Mouse (Mus musculus) small intestine, adult 2 months (tissue): Measurements from ENCODE around the gene Rnpep. TPM values are rescaled to one million over a fixed set of nuclear protein-coding genes. Genes with fewer than 3 reads are reported as not detected.
A peak's percentile ranks its signal among the peaks of the same experiment; 100 is the strongest.

Experiments used
- H3K27ac ChIP-seq: fragments of 200-500 bp; 2 replicates; pipeline ENCODE4 v1.5.1; 2012; ENCODE audit warnings: low read depth, low read length, control low read depth, inconsistent platforms; ENCODE audit not compliant: insufficient read depth
- H3K27me3 ChIP-seq: fragments of 200-500 bp; 2 replicates; pipeline ENCODE4 v1.6.1; 2012; ENCODE audit warnings: mild to moderate bottlenecking, moderate library complexity, low read length, inconsistent platforms; ENCODE audit not compliant: control insufficient read depth, insufficient read depth
- H3K36me3 ChIP-seq: fragments of 200-500 bp; 2 replicates; pipeline ENCODE4 v1.6.1; 2012; ENCODE audit warnings: mild to moderate bottlenecking, low read length, control low read depth, inconsistent platforms; ENCODE audit not compliant: control insufficient read depth, insufficient read depth
- H3K4me1 ChIP-seq: fragments of 200-500 bp; 2 replicates; pipeline ENCODE4 v1.6.1; 2012; ENCODE audit warnings: low read length, inconsistent platforms, mixed read lengths; ENCODE audit not compliant: control insufficient read depth, insufficient read depth, insufficient read length
- H3K4me3 ChIP-seq: fragments of 200-500 bp; 2 replicates; pipeline ENCODE4 v1.5.1; 2012; ENCODE audit warnings: low read depth, mild to moderate bottlenecking, control low read depth, inconsistent platforms, low read length, moderate library complexity
- CTCF ChIP-seq: fragments of 200-500 bp; IDR thresholded peaks from 2 replicates; pipeline ENCODE4 v1.5.1; 2012; ENCODE audit warnings: low read depth, mild to moderate bottlenecking, control low read depth, inconsistent platforms, low read length, moderate library complexity, mixed read lengths; ENCODE audit not compliant: insufficient replicate concordance, insufficient read length; ENCODE audit errors: extremely low read depth
- POLR2A ChIP-seq: fragments of 200-500 bp; IDR thresholded peaks from 2 replicates; pipeline ENCODE4 v1.6.1; 2012; ENCODE audit warnings: low read depth, mild to moderate bottlenecking, control low read depth, inconsistent platforms, low read length, moderate library complexity
- whole genome bisulfite sequencing: fragments of 180-500 bp; shearing (Covaris S2); methylation state at CpG from one replicate; pipeline ENCODE4 v1.1.7; 2018; 5-methylcytosine and 5-hydroxymethylcytosine counted together
- polyA plus RNA-seq: library from polyadenylated mRNA; depleted of rRNA; stranded (reverse); fragments of >200 nt; gene quantifications from 2 replicates; pipeline ENCODE4 v1.2.3, GENCODE M21; 2012

Rnpep gene
- polyA plus RNA-seq, 1 experiment, result 103 TPM

DNA sequence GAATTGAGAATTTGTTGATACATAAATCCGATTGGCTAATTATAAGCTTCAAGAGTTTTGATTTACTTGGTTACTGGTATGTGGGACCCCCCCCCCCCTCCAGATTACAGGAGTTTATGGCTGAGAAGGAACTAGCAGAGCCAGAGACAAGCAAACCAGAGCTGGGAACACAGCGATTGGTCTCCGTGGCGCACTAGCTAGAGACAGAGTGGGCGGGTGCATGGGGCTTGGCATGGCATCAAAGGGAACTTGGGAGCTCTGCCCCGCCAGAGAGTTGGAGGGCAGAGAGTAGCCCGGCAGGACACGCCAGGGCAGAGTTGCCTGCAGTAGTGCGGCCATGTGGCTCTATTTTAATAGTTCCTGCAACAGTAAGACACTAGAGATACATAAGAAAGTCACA lies 3.2 kb downstream of the Rnpep start:
- peaks cover 5% of the 10 kb centered on the region; the same call in 1 of the 2 replicates for H3K4me1 ChIP-seq
- peaks cover 34% of the 10 kb centered on the region for H3K36me3 ChIP-seq
- peak; percentile 18; the same call in 1 of the 2 replicates for TF ChIP-seq POLR2A
- no peak for TF ChIP-seq CTCF
- H3K27me3 ChIP-seq, result no peaks in the 10 kb centered on the region
- H3K4me3 ChIP-seq, result 0 out of 2 replicates have a peak overlapping the region, but pooled peaks have one; percentile 14
- H3K27ac ChIP-seq, result no peak overlapping the region
- WGBS, result 21% methylated on average over 9 of the region's 9 CpGs

DNA sequence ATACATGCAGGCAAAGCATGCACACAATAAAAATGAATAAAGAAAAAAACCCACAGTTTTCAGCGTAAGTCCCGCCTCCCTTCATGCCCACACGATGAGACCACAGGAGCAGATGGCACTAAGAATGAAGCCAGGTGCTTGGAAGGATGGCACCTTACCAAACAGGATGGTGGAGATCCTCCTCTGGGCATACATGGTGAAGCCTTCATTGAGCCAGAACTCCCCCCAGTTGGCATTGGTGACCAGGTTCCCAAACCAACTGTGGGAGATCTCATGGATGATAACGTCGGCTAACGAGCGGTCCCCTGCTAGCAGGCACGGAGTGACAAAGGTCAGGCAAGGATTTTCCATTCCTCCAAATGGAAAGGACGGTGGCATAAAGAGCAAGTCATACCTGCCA lies 12.5 kb downstream of the Rnpep start:
- Histone ChIP-seq H3K4me3 (no peak overlapping the region), H3K4me1 (no peaks in the 10 kb centered on the region; the same call in 1 of the 2 replicates), H3K27ac (no peak overlapping the region), H3K36me3 (peaks cover 74% of the 10 kb centered on the region), H3K27me3 (no peaks in the 10 kb centered on the region)
- no peak for TF ChIP-seq POLR2A
- no peak for TF ChIP-seq CTCF
- WGBS, result 79% methylated on average over 9 of the region's 9 CpGs

DNA sequence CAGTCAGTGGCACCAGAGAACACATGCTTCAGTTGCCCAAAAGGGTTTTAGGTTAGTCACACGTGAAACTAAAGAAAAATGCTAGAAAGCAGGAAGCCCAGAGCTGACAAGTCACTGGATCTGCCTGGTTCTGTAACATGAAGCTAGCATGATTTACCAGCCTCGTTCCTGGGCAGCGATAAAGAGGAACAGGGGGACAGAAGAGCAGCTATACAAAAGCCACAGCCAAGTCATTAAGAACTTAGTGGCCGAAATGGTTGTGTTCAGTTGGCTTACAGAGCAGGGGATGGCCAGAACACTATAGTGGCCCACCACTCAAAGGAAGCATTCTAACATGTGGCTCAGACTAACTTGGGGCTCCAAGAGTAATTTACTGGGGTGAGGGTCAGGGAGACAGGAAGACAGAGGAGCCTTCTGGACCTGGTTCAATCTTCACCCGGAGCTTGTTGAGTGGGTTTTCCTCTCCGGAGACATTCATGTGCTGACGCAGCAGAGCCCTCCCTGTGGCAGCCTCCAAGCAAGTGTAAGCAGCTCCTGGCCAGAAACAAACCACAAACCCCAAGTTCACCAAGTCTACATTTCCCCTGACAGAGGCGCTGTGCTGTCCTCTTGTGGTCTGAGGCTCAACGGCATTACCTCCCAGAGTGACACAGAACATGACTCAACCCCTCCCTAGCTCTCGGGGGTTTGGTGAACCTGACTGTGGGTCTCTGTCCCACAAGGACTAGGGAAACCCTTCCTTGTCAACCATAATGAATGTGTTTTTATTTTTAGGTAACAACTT lies 16.0 kb downstream of the Rnpep start:
- H3K4me3 ChIP-seq, result no peak overlapping the region
- H3K27me3 ChIP-seq, result no peaks in the 10 kb centered on the region
- peaks cover 9% of the 10 kb centered on the region; the same call in 1 of the 2 replicates for H3K4me1 ChIP-seq
- TF ChIP-seq CTCF (peak; percentile 10; the same call in 1 of the 2 replicates), POLR2A (no peak)
- 71% methylated on average over 10 of the region's 10 CpGs for WGBS
- H3K36me3 ChIP-seq, result peaks cover 81% of the 10 kb centered on the region
- no peak overlapping the region for H3K27ac ChIP-seq

DNA sequence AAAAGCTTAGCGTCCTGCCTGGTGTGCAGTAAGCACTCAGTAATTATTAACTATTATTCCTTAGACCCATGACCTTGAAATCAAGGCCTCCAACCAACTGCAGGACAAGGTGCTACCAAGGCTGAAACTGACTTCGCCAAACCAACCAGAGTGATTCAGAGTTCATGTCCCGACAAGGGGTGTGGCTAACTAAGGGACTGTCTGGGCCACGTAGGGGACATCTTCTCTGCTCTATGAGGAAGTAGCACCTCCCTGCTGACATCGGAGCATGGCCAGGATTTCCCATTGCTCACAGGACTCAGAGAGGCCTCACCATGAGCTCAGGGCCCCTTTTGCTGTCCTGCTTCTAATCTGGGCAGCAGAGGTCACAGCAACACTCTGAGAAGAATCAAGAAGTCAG lies 18.1 kb downstream of the Rnpep start:
- Histone ChIP-seq H3K4me3 (no peak overlapping the region), H3K4me1 (peaks cover 9% of the 10 kb centered on the region; the same call in 1 of the 2 replicates), H3K36me3 (peaks cover 76% of the 10 kb centered on the region), H3K27me3 (no peaks in the 10 kb centered on the region), H3K27ac (peak overlapping the region; percentile 95)
- TF ChIP-seq POLR2A (0 out of 2 replicates have a peak, but pooled peaks have one; percentile 22), CTCF (no peak)
- WGBS, result 15% methylated on average over 5 of the region's 5 CpGs

DNA sequence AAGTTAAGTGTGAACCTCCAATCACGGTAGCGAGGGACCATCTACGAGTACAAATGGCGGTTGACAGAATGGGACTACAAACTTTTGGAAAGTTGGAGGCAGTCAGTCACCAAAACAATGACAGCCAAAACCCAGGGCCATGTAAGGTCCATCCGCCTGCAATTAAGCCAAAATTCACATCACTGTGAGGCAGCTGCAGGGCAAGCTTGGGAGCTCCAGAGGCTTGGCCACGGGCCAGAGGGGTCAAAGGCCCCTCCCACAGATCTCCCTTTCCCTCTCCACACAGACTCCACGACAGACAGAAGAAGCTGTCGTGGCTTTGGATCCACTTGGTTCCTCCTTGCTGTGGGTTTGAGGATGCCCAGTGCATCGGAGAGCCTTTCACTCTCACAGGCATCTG lies 20.6 kb downstream of the Rnpep start:
- no peak overlapping the region for H3K4me3 ChIP-seq
- WGBS, result 61% methylated on average over 9 of the region's 9 CpGs
- H3K27me3 ChIP-seq, result no peaks in the 10 kb centered on the region
- peaks cover 58% of the 10 kb centered on the region for H3K36me3 ChIP-seq
- H3K4me1 ChIP-seq, result peaks cover 9% of the 10 kb centered on the region; the same call in 1 of the 2 replicates
- no peak for TF ChIP-seq POLR2A
- no peak for TF ChIP-seq CTCF
- no peak overlapping the region for H3K27ac ChIP-seq

DNA sequence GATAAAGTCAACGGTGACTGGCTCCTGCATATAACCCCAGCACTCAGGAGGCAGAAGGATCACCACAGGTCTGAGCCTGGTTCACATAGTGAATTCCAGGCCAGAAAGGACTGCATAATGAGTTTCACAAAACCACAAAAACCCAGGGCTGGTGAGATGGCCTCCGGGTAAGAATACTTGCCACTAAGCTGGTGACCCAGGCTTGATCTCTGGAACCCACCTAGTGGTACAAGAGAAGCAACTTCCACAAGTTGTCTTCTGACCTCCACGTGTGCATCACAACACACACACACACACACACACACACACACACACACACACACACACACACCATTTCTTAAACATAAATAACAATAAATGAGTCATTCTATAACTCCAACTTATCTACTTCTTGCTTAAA lies 21.6 kb downstream of the Rnpep start:
- peaks cover 53% of the 10 kb centered on the region for H3K36me3 ChIP-seq
- WGBS, result 80% methylated on average over 3 of the region's 3 CpGs

DNA sequence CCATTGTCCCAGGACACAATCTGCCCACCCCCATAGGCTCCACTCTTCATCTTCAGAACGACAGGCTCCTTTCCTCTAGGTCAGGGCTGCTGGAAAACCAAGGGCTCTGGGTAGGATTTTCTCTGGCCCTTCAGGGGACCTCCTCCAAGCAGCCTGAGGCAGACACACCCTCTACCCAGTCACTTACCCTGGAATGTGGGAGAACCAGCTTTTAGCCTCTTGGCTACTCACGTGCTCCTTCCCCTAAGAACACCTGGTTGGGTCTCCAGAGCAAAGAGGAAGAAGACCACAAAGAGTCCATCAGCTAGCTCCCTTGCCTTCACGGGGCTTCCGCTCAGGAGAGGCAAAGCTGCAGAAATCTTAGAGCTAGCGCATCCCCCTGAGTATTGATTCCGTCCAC lies 23.0 kb downstream of the Rnpep start:
- peaks cover 6% of the 10 kb centered on the region; the same call in 1 of the 2 replicates for H3K4me1 ChIP-seq
- 38% methylated on average over 6 of the region's 6 CpGs for WGBS
- no peak overlapping the region for H3K27ac ChIP-seq
- TF ChIP-seq POLR2A (no peak), CTCF (no peak)
- H3K36me3 ChIP-seq, result peaks cover 49% of the 10 kb centered on the region
- H3K27me3 ChIP-seq, result no peaks in the 10 kb centered on the region
- H3K4me3 ChIP-seq, result no peak overlapping the region

More for the DNA sequence above, 21.6 kb downstream of the Rnpep start:
- H3K4me1 ChIP-seq, result peaks cover 9% of the 10 kb centered on the region; the same call in 1 of the 2 replicates
- H3K27me3 ChIP-seq, result no peaks in the 10 kb centered on the region
- no peak overlapping the region for H3K4me3 ChIP-seq
- H3K27ac ChIP-seq, result no peak overlapping the region
- TF ChIP-seq CTCF (no peak), POLR2A (no peak)
